Mouse (Mus musculus) R1 (cell line): Measurements from ENCODE around the gene Upp2.

Experiments
- DNase-seq: peaks from one replicate; pipeline ENCODE4 v3.0.0-alpha.2; 2018; ENCODE audit warnings: low read depth, low spot score

The Upp2 gene

GRCm38 (mm10) chr2:58551866-58552265, 15.2 kb upstream of the Upp2 start:
- no peak for DNase-seq

- no peak for DNase-seq
Measured at GRCm38 (mm10) chr2:58552296-58552695, 14.8 kb upstream of the Upp2 start.

GRCm38 (mm10) chr2:58557045-58557845, 9.9 kb upstream of the Upp2 start:
- DNase-seq, result no peak

GRCm38 (mm10) chr2:58562137-58562536, 5.0 kb upstream of the Upp2 start:
- DNase-seq, result no peak

GRCm38 (mm10) chr2:58565267-58565666, 1.8 kb upstream of the Upp2 start:
- no peak for DNase-seq

- no peak for DNase-seq
Measured at GRCm38 (mm10) chr2:58566049-58566409, 1.1 kb upstream of the Upp2 start.

- DNase-seq, result peak; percentile 63
Measured at GRCm38 (mm10) chr2:58566410-58567065, 560 bp upstream of the Upp2 start.

GRCm38 (mm10) chr2:58567866-58568719, 995 bp downstream of the Upp2 start:
- no peak for DNase-seq

GRCm38 (mm10) chr2:58568841-58569645, 1.9 kb downstream of the Upp2 start:
- DNase-seq, result no peak

- DNase-seq, result no peak
Measured at GRCm38 (mm10) chr2:58574167-58574566, 7.1 kb downstream of the Upp2 start.

- no peak for DNase-seq
Measured at GRCm38 (mm10) chr2:58586311-58586710, 19.2 kb downstream of the Upp2 start.

GRCm38 (mm10) chr2:58589637-58590036, 22.5 kb downstream of the Upp2 start:
- no peak for DNase-seq

GRCm38 (mm10) chr2:58590055-58590454, 23.0 kb downstream of the Upp2 start:
- no peak for DNase-seq

- no peak for DNase-seq
Measured at GRCm38 (mm10) chr2:58595350-58595749, 28.3 kb downstream of the Upp2 start.

- DNase-seq, result no peak
Measured at GRCm38 (mm10) chr2:58596774-58597342, 29.8 kb downstream of the Upp2 start.

- DNase-seq, result no peak
Measured at GRCm38 (mm10) chr2:58597556-58597955, 30.5 kb downstream of the Upp2 start.

GRCm38 (mm10) chr2:58599639-58600038, 32.5 kb downstream of the Upp2 start:
- no peak for DNase-seq

- no peak for DNase-seq
Measured at GRCm38 (mm10) chr2:58601382-58601781, 34.3 kb downstream of the Upp2 start.

- DNase-seq, result no peak
Measured at GRCm38 (mm10) chr2:58603379-58603778, 36.3 kb downstream of the Upp2 start.

- peak; percentile 67 for DNase-seq
Measured at GRCm38 (mm10) chr2:58604791-58605190, 37.7 kb downstream of the Upp2 start.

- no peak for DNase-seq
Measured at GRCm38 (mm10) chr2:58613720-58614119, 46.6 kb downstream of the Upp2 start.
